Mouse (Mus musculus) testis, adult 2 months (tissue): ENCODE data around the gene Zfp365.

ENCODE experiments used
- CTCF ChIP-seq: fragments of 200-500 bp; IDR thresholded peaks from 2 replicates; pipeline ENCODE4 v1.5.1; 2012; ENCODE audit warnings: low read depth, mild to moderate bottlenecking, inconsistent platforms, low read length, moderate library complexity; ENCODE audit not compliant: control insufficient read depth, insufficient read depth, insufficient replicate concordance
- POLR2A ChIP-seq: fragments of 200-500 bp; IDR thresholded peaks from 2 replicates; pipeline ENCODE4 v1.6.1; 2012; ENCODE audit warnings: low read depth, mild to moderate bottlenecking, inconsistent platforms, low read length, moderate library complexity; ENCODE audit not compliant: control insufficient read depth

- TF ChIP-seq CTCF (peak; percentile 16; the same call in 1 of the 2 replicates), POLR2A (no peak)
These were observed 50.1 kb downstream of the Zfp365 start for GRCm38 (mm10) chr10:67862331-67862730.
